In the genomic region with DNA sequence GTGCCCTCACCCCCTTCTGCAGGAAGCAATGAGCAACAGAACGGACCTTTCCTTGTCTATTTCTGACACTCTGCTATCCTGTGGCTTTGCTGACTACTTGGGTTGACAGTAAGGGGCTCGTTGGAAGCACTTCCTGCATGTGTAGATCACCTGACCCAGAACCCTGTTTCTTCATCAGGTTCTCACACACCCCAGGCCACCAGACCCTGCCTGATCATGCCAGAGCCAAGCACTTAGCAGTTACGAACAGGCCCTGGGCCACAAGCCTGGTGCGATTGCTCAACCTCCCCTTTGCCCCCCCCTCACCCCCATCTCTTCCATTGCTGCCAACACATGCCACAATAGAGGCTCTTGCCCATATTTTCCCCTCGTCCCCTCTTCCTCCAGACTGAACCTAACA, we compare ENCODE assay signal across 37 mouse cellular contexts. TPM values are rescaled to one million over a fixed set of nuclear protein-coding genes. Genes with fewer than 3 reads are reported as not detected.
DNase-seq lines count a peak whose midpoint lies in the region; ATAC-seq and TF ChIP-seq lines count a peak whose summit lies in the region.
"Had no signal": no experiment of that assay in that cellular context is flagged by ENCODE, and none has a peak within 500 bp of the region (broad histone marks: within the 10 kb centered on the region; RNA-seq: fewer than 3 reads in every experiment).

No protein-coding gene starts in this region.

- no peaks in the 10 kb centered on the region for H3K4me1 ChIP-seq in liver, postnatal 0 days (ENCODE audit: insufficient read depth)
- peaks cover 24% of the 10 kb centered on the region for H3K4me1 ChIP-seq in forebrain, embryonic 12.5 days

- TF ChIP-seq EP300 in liver, postnatal 0 days (IDR thresholded peaks at IDR 0.05; ENCODE audit: low read depth) = no peak

- TF ChIP-seq CTCF in liver, postnatal 0 days (IDR thresholded peaks at IDR 0.05; ENCODE audit: low read depth) = no peak

- no peaks in the 10 kb centered on the region for H3K9me3 ChIP-seq in liver, postnatal 0 days (ENCODE audit: low read length)
- H3K9me3 ChIP-seq in forebrain, embryonic 12.5 days = no peaks in the 10 kb centered on the region
- H3K9me3 ChIP-seq: embryonic facial prominence, embryonic 12.5 days; forebrain, embryonic 15.5 days; hindbrain, embryonic 12.5 days; limb, embryonic 13.5 days; midbrain, embryonic 12.5 days; stomach, embryonic 15.5 days had no signal

- no peak overlapping the region for H3K4me3 ChIP-seq in liver, postnatal 0 days (ENCODE audit: low read depth, low read length)
- no peak overlapping the region for H3K4me3 ChIP-seq in forebrain, embryonic 12.5 days (replicated peaks)
- H3K4me3 ChIP-seq: embryonic facial prominence, embryonic 12.5 days; forebrain, embryonic 15.5 days; hindbrain, embryonic 12.5 days; left cerebral cortex, adult 2 months; limb, embryonic 13.5 days; midbrain, embryonic 12.5 days; stomach, embryonic 15.5 days had no signal

- H3K36me3 ChIP-seq in liver, postnatal 0 days (replicated peaks; ENCODE audit: insufficient read depth, low read length) = no peaks in the 10 kb centered on the region
- H3K36me3 ChIP-seq in forebrain, embryonic 12.5 days (replicated peaks) = no peaks in the 10 kb centered on the region
- H3K36me3 ChIP-seq: embryonic facial prominence, embryonic 12.5 days; forebrain, embryonic 15.5 days; hindbrain, embryonic 12.5 days; limb, embryonic 13.5 days; midbrain, embryonic 12.5 days; stomach, embryonic 15.5 days had no signal

- DNase-seq in cerebellum, adult 11-12 months = peak; percentile 9
- DNase-seq in cerebellum, postnatal 14 days = no peak
- no peak for DNase-seq in liver, postnatal 0 days
- no peak for DNase-seq in liver
- no peak for DNase-seq in ovary, postnatal 10 days (ENCODE audit: low spot score)
- DNase-seq in left cerebral cortex, postnatal 14 days (ENCODE audit: low spot score in 2 of 2) = no peak
- DNase-seq: adrenal gland, adult 2 months; embryo, embryonic 11 days; gastrocnemius, postnatal 36 days; heart, postnatal 14 days; kidney, postnatal 25 days; lung, embryonic 14.5 days; lung, postnatal 14 days; retina, postnatal 1 day; right cerebral cortex, postnatal 14 days; thymus, postnatal 14 days had no signal

- no peak overlapping the region for H3K4me2 ChIP-seq in liver, postnatal 0 days (ENCODE audit: low read depth, low read length)
- H3K4me2 ChIP-seq in forebrain, embryonic 12.5 days = no peak overlapping the region
- H3K4me2 ChIP-seq: embryonic facial prominence, embryonic 12.5 days; forebrain, embryonic 15.5 days; hindbrain, embryonic 12.5 days; limb, embryonic 13.5 days; lung, embryonic 14.5 days; midbrain, embryonic 12.5 days; stomach, embryonic 15.5 days had no signal

- no peaks in the 10 kb centered on the region for H3K27me3 ChIP-seq in liver, postnatal 0 days (ENCODE audit: insufficient read depth, low read length)
- no peaks in the 10 kb centered on the region for H3K27me3 ChIP-seq in forebrain, embryonic 12.5 days
- H3K27me3 ChIP-seq: embryonic facial prominence, embryonic 12.5 days; forebrain, embryonic 15.5 days; hindbrain, embryonic 12.5 days; stomach, embryonic 15.5 days had no signal

- 0 out of 2 replicates have a peak, but pooled peaks have one; percentile 27 for ATAC-seq in liver, postnatal 0 days
- peak; percentile 34 to 50; a peak in 3 of 4 replicates for ATAC-seq in hematopoietic stem cell, adult 5-6 weeks (replicated peaks in 1 of 2; ENCODE audit: insufficient read depth in 1 of 2, low FRiP score in 2 of 2, low TSS enrichment in 1 of 2, low read depth in 1 of 2, poor library complexity in 2 of 2, severe bottlenecking in 2 of 2)
- no peak for ATAC-seq in forebrain, embryonic 12.5 days (ENCODE audit: low FRiP score)
- ATAC-seq: forebrain, embryonic 15.5 days; intestine, postnatal 0 days had no signal

- WGBS in liver, postnatal 0 days (ENCODE audit: insufficient replicate concordance) = 52% methylated on average over 5 of the region's 5 CpGs
- WGBS in forebrain, embryonic 12.5 days = 72% methylated on average over 5 of the region's 5 CpGs

- no peak overlapping the region for H3K27ac ChIP-seq in liver, postnatal 0 days (ENCODE audit: low read depth)
- H3K27ac ChIP-seq in forebrain, embryonic 12.5 days = no peak overlapping the region
- H3K27ac ChIP-seq: embryonic facial prominence, embryonic 12.5 days; forebrain, embryonic 15.5 days; hindbrain, embryonic 12.5 days; left cerebral cortex, adult 2 months; limb, embryonic 13.5 days; liver, embryonic 14.5 days; midbrain, embryonic 12.5 days; stomach, embryonic 15.5 days had no signal

- no peak overlapping the region for H3K9ac ChIP-seq in liver, postnatal 0 days (replicated peaks)
- no peak overlapping the region for H3K9ac ChIP-seq in forebrain, embryonic 12.5 days
- H3K9ac ChIP-seq: embryonic facial prominence, embryonic 12.5 days; forebrain, embryonic 15.5 days; hindbrain, embryonic 12.5 days; limb, embryonic 13.5 days; liver, embryonic 14.5 days; lung, embryonic 14.5 days; midbrain, embryonic 12.5 days; stomach, embryonic 15.5 days had no signal

- intact Hi-C loops in left cerebral cortex, postnatal 14 days (cut with DNase I) = no loop called here

RNA-seq across cellular contexts. Expression of a gene that starts 41.7 kb away (rescaled TPM):
- 0.15 and 0.21 TPM in 2 replicates for polyA plus RNA-seq in liver, postnatal 0 days (2015; fragmentation: Nextera tagmentation; extraction: Ambion mirVana)
- 0.19 TPM in 1 of 2 replicates, not detected in the other for total RNA-seq in hematopoietic stem cell, adult 5-6 weeks (2017)
- 5.4 and 6.2 TPM in 2 replicates for polyA plus RNA-seq in forebrain, embryonic 12.5 days (2016; fragmentation: Nextera tagmentation; extraction: Ambion mirVana)
- 100 to 1,000 TPM; 105 to 118 TPM for total RNA-seq in left cerebral cortex, postnatal 14 days (2021)
- total RNA-seq: MEL had no signal

RNA-seq across cellular contexts. Expression of a gene that starts 48.5 kb away (rescaled TPM):
- not detected in 2 replicates for polyA plus RNA-seq in liver, postnatal 0 days (2015; fragmentation: Nextera tagmentation; extraction: Ambion mirVana)
- total RNA-seq in hematopoietic stem cell, adult 5-6 weeks (2017) = not detected in 2 replicates
- polyA plus RNA-seq in forebrain, embryonic 12.5 days (2016; fragmentation: Nextera tagmentation; extraction: Ambion mirVana) = not detected in 2 replicates
- total RNA-seq in left cerebral cortex, postnatal 14 days (2021) = not detected
- total RNA-seq: adrenal gland, adult 2 months; gastrocnemius, adult 18-20 months; gastrocnemius, postnatal 36 days; heart, postnatal 14 days; layer of hippocampus, adult 18-20 months; layer of hippocampus, postnatal 14 days; left cerebral cortex, adult 2 months; MEL; midbrain, postnatal 0 days had no signal
- polyA plus RNA-seq: adrenal gland, adult 2 months; embryonic facial prominence, embryonic 12.5 days; forebrain, embryonic 15.5 days; frontal cortex, adult 2 months; hindbrain, embryonic 12.5 days; intestine, postnatal 0 days; kidney, embryonic 14.5 days; limb, embryonic 13.5 days; liver, embryonic 14.5 days; lung, embryonic 14.5 days; midbrain, embryonic 12.5 days; midbrain, postnatal 0 days; neural tube, embryonic 14.5 days; small intestine, adult 2 months; stomach, embryonic 15.5 days; urinary bladder, adult 2 months had no signal

Comparison
In these comparisons a context has a peak if more than half of its experiments do, and no peak if none do; other contexts are left out.
1. RNA of a gene that starts 41.7 kb away (total RNA-seq): 105 to 118 TPM in left cerebral cortex, postnatal 14 days; 0.19 TPM in hematopoietic stem cell, adult 5-6 weeks; every median in the first group is over 10 times any median in the second.